Mouse (Mus musculus): Measurements from ENCODE around the gene Glt6d1. TPM values are rescaled to one million over a fixed set of nuclear protein-coding genes. Genes with fewer than 3 reads are reported as not detected.

The Glt6d1 gene
- under 1 TPM in 1 of 2 experiments, not detected in 1; 0.42 TPM for polyA plus RNA-seq (2017; shearing (Covaris generic))

GRCm38 (mm10) chr2:25815748-25816147, at the start of gene Glt6d1:
Gene Glt6d1, minus strand, starts transcription at chr2:25815848.

GRCm38 (mm10) chr2:25863337-25864131, 47.9 kb upstream of the Glt6d1 start, which contains the start of gene Kcnt1:
Gene Kcnt1, plus strand, starts transcription at chr2:25863734.

GRCm38 (mm10) chr2:25847226-25847625, 31.6 kb upstream of the Glt6d1 start, which contains the start of gene Sohlh1:
Gene Sohlh1, minus strand, starts transcription at chr2:25847248.

GRCm38 (mm10) chr2:25822806-25823205, 7.2 kb upstream of the Glt6d1 start, which contains the start of gene Lcn9:
Gene Lcn9, plus strand, starts transcription at chr2:25823153.

GRCm38 (mm10) chr2:25781957-25782356, 33.7 kb downstream of the Glt6d1 start, which contains the start of gene Gm13539:
Gene Gm13539, plus strand, starts transcription at chr2:25782257.

GRCm38 (mm10) chr2:25776717-25777116, 38.9 kb downstream of the Glt6d1 start, which contains the start of gene Lcn11:
Gene Lcn11, plus strand, starts transcription at chr2:25777017.

GRCm38 (mm10) chr2:25765269-25765668, 50.4 kb downstream of the Glt6d1 start, which contains the start of gene Lcn3:
Gene Lcn3, plus strand, starts transcription at chr2:25765569.

Other genes starting within 250 kb of the Glt6d1 start
- gene Mamdc4, start 241.0 kb downstream of the Glt6d1 start, polyA plus RNA-seq (2017; shearing (Covaris generic)) = 1 to 10 TPM; 1.2 to 1.8 TPM
- 10 to 100 TPM; 51.3 to 89.9 TPM for gene Phpt1, start 240.6 kb downstream of the Glt6d1 start, polyA plus RNA-seq (2017; shearing (Covaris generic))
- gene Ajm1, start 234.1 kb downstream of the Glt6d1 start, polyA plus RNA-seq (2017; shearing (Covaris generic)) = under 1 TPM; 0.58 to 0.69 TPM
- gene Rabl6, start 207.3 kb downstream of the Glt6d1 start, polyA plus RNA-seq (2017; shearing (Covaris generic)) = 10 to 100 TPM; 30.8 to 31.8 TPM
- gene Ccdc183, start 198.2 kb downstream of the Glt6d1 start, polyA plus RNA-seq (2017; shearing (Covaris generic)) = not detected
- gene Tmem141, start 193.8 kb downstream of the Glt6d1 start, polyA plus RNA-seq (2017; shearing (Covaris generic)) = 1 to 10 TPM; 1.2 to 4.9 TPM
- gene Fcna, start 187.8 kb downstream of the Glt6d1 start, polyA plus RNA-seq (2017; shearing (Covaris generic)) = 1 to 10 TPM; 4.7 to 8.3 TPM
- not detected for gene Lcn8, start 162.7 kb downstream of the Glt6d1 start, polyA plus RNA-seq (2017; shearing (Covaris generic))
- not detected for gene Lcn5, start 157.9 kb downstream of the Glt6d1 start, polyA plus RNA-seq (2017; shearing (Covaris generic))
- gene Lcn6, start 139.1 kb downstream of the Glt6d1 start, polyA plus RNA-seq (2017; shearing (Covaris generic)) = under 1 TPM in 1 of 2 experiments, not detected in 1; 0.60 TPM
- under 1 TPM; 0.14 to 0.21 TPM for gene Lcn10, start 133.1 kb downstream of the Glt6d1 start, polyA plus RNA-seq (2017; shearing (Covaris generic))
- gene Obp2a, start 115.8 kb downstream of the Glt6d1 start, polyA plus RNA-seq (2017; shearing (Covaris generic)) = not detected
- gene Bmyc, start 109.1 kb downstream of the Glt6d1 start, polyA plus RNA-seq (2017; shearing (Covaris generic)) = 10 to 100 TPM; 57.5 to 58.4 TPM
- not detected for gene Obp2b, start 78.8 kb downstream of the Glt6d1 start, polyA plus RNA-seq (2017; shearing (Covaris generic))
- under 1 TPM in 1 of 2 experiments, not detected in 1; 0.34 TPM for gene Lcn3, start 50.3 kb downstream of the Glt6d1 start, polyA plus RNA-seq (2017; shearing (Covaris generic))
- gene Lcn11, start 38.8 kb downstream of the Glt6d1 start, polyA plus RNA-seq (2017; shearing (Covaris generic)) = not detected
- gene Gm13539, start 33.6 kb downstream of the Glt6d1 start, polyA plus RNA-seq (2017; shearing (Covaris generic)) = not detected
- not detected for gene Lcn9, start 7.3 kb upstream of the Glt6d1 start, polyA plus RNA-seq (2017; shearing (Covaris generic))
- not detected for gene Sohlh1, start 31.4 kb upstream of the Glt6d1 start, polyA plus RNA-seq (2017; shearing (Covaris generic))
- gene Kcnt1, start 47.9 kb upstream of the Glt6d1 start, polyA plus RNA-seq (2017; shearing (Covaris generic)) = under 1 TPM in 1 of 2 experiments, not detected in 1; 0.20 TPM
- gene Camsap1, start 167.4 kb upstream of the Glt6d1 start, polyA plus RNA-seq (2017; shearing (Covaris generic)) = 10 to 100 TPM; 11.3 to 26.3 TPM
- 10 to 100 TPM; 70.9 to 86.1 TPM for gene Ubac1, start 205.9 kb upstream of the Glt6d1 start, polyA plus RNA-seq (2017; shearing (Covaris generic))

Measured in activated CD4-positive, CD25-positive, alpha-beta regulatory T cell (primary cell).